Mouse (Mus musculus): Measurements from ENCODE around the gene Mul1.
"Not testable (repeated sequence)": the region's sequence is repeated elsewhere in the genome, so short reads cannot be mapped to it uniquely, and the experiment has no call there.

The Mul1 gene

GRCm38 (mm10) chr4:138434347-138435316, at the start of gene Mul1:
Gene Mul1 (plus strand): TSS chr4:138434671.
- peak; percentile 86 for DNase-seq (ENCODE audit: extremely low read depth, insufficient read length, low spot score)

- DNase-seq (ENCODE audit: extremely low read depth, insufficient read length, low spot score), result no peak
Measured at GRCm38 (mm10) chr4:138393703-138394102, 40.8 kb upstream of the Mul1 start.

- DNase-seq (ENCODE audit: extremely low read depth, insufficient read length, low spot score), result no peak
Measured at GRCm38 (mm10) chr4:138395087-138395970, 39.1 kb upstream of the Mul1 start.

GRCm38 (mm10) chr4:138395971-138396645, 38.4 kb upstream of the Mul1 start, which contains the start of gene Fam43b:
Gene Fam43b (minus strand): TSS chr4:138396528.
- DNase-seq (ENCODE audit: extremely low read depth, insufficient read length, low spot score), result no peak

GRCm38 (mm10) chr4:138396711-138397110, 37.8 kb upstream of the Mul1 start:
- no peak for DNase-seq (ENCODE audit: extremely low read depth, insufficient read length, low spot score)

- DNase-seq (ENCODE audit: extremely low read depth, insufficient read length, low spot score), result no peak
Measured at GRCm38 (mm10) chr4:138404806-138405205, 29.7 kb upstream of the Mul1 start.

- DNase-seq (ENCODE audit: extremely low read depth, insufficient read length, low spot score), result no peak
Measured at GRCm38 (mm10) chr4:138407479-138408194, 26.8 kb upstream of the Mul1 start.

GRCm38 (mm10) chr4:138411011-138411410, 23.5 kb upstream of the Mul1 start:
- DNase-seq (ENCODE audit: extremely low read depth, insufficient read length, low spot score), result no peak

GRCm38 (mm10) chr4:138411504-138412121, 22.9 kb upstream of the Mul1 start:
- no peak for DNase-seq (ENCODE audit: extremely low read depth, insufficient read length, low spot score)

- DNase-seq (ENCODE audit: extremely low read depth, insufficient read length, low spot score), result no peak
Measured at GRCm38 (mm10) chr4:138414725-138415124, 19.7 kb upstream of the Mul1 start.

- no peak for DNase-seq (ENCODE audit: extremely low read depth, insufficient read length, low spot score)
Measured at GRCm38 (mm10) chr4:138415991-138416390, 18.5 kb upstream of the Mul1 start.

GRCm38 (mm10) chr4:138416414-138416813, 18.1 kb upstream of the Mul1 start:
- no peak for DNase-seq (ENCODE audit: extremely low read depth, insufficient read length, low spot score)

GRCm38 (mm10) chr4:138417882-138418281, 16.6 kb upstream of the Mul1 start:
- no peak for DNase-seq (ENCODE audit: extremely low read depth, insufficient read length, low spot score)

- no peak for DNase-seq (ENCODE audit: extremely low read depth, insufficient read length, low spot score)
Measured at GRCm38 (mm10) chr4:138418340-138418957, 16.0 kb upstream of the Mul1 start.

- peak; percentile 28 for DNase-seq (ENCODE audit: extremely low read depth, insufficient read length, low spot score)
Measured at GRCm38 (mm10) chr4:138425028-138425427, 9.4 kb upstream of the Mul1 start.

- DNase-seq (ENCODE audit: extremely low read depth, insufficient read length, low spot score), result not testable (repeated sequence)
Measured at GRCm38 (mm10) chr4:138425604-138426003, 8.9 kb upstream of the Mul1 start.

GRCm38 (mm10) chr4:138426778-138427705, 7.4 kb upstream of the Mul1 start:
- DNase-seq (ENCODE audit: extremely low read depth, insufficient read length, low spot score), result no peak

GRCm38 (mm10) chr4:138429778-138430177, 4.7 kb upstream of the Mul1 start:
- DNase-seq (ENCODE audit: extremely low read depth, insufficient read length, low spot score), result no peak
